Mouse (Mus musculus): ENCODE results near the gene Abtb2.

Gene Abtb2

GRCm38 (mm10) chr2:103584093-103584492 lies 18.0 kb downstream of the Abtb2 start:
- DNase-seq (ENCODE audit: low read depth, low spot score), result no peak

- no peak for DNase-seq (ENCODE audit: low read depth, low spot score)
Measured at GRCm38 (mm10) chr2:103586423-103586822, 20.3 kb downstream of the Abtb2 start.

GRCm38 (mm10) chr2:103588776-103589175 lies 22.7 kb downstream of the Abtb2 start:
- no peak for DNase-seq (ENCODE audit: low read depth, low spot score)

GRCm38 (mm10) chr2:103589400-103589799 lies 23.3 kb downstream of the Abtb2 start:
- no peak for DNase-seq (ENCODE audit: low read depth, low spot score)

GRCm38 (mm10) chr2:103590645-103591044 lies 24.5 kb downstream of the Abtb2 start:
- DNase-seq (ENCODE audit: low read depth, low spot score), result no peak

GRCm38 (mm10) chr2:103591742-103592590 lies 25.9 kb downstream of the Abtb2 start:
- DNase-seq (ENCODE audit: low read depth, low spot score), result peak; percentile 27

- DNase-seq (ENCODE audit: low read depth, low spot score), result no peak
Measured at GRCm38 (mm10) chr2:103592591-103592929, 26.4 kb downstream of the Abtb2 start.

GRCm38 (mm10) chr2:103594592-103595011 lies 28.5 kb downstream of the Abtb2 start:
- DNase-seq (ENCODE audit: low read depth, low spot score), result no peak

GRCm38 (mm10) chr2:103595028-103595651 lies 29.0 kb downstream of the Abtb2 start:
- DNase-seq (ENCODE audit: low read depth, low spot score), result no peak

- DNase-seq (ENCODE audit: low read depth, low spot score), result no peak
Measured at GRCm38 (mm10) chr2:103599296-103599695, 33.2 kb downstream of the Abtb2 start.

- DNase-seq (ENCODE audit: low read depth, low spot score), result no peak
Measured at GRCm38 (mm10) chr2:103600165-103600891, 34.2 kb downstream of the Abtb2 start.

GRCm38 (mm10) chr2:103601126-103601525 lies 35.0 kb downstream of the Abtb2 start:
- no peak for DNase-seq (ENCODE audit: low read depth, low spot score)

- DNase-seq (ENCODE audit: low read depth, low spot score), result no peak
Measured at GRCm38 (mm10) chr2:103601531-103601930, 35.4 kb downstream of the Abtb2 start.

- DNase-seq (ENCODE audit: low read depth, low spot score), result no peak
Measured at GRCm38 (mm10) chr2:103603209-103603608, 37.1 kb downstream of the Abtb2 start.

- no peak for DNase-seq (ENCODE audit: low read depth, low spot score)
Measured at GRCm38 (mm10) chr2:103603869-103604268, 37.8 kb downstream of the Abtb2 start.

GRCm38 (mm10) chr2:103605805-103606498 lies 39.8 kb downstream of the Abtb2 start:
- DNase-seq (ENCODE audit: low read depth, low spot score), result no peak

GRCm38 (mm10) chr2:103607926-103608325 lies 41.8 kb downstream of the Abtb2 start:
- no peak for DNase-seq (ENCODE audit: low read depth, low spot score)

GRCm38 (mm10) chr2:103608947-103609346 lies 42.8 kb downstream of the Abtb2 start:
- DNase-seq (ENCODE audit: low read depth, low spot score), result no peak

GRCm38 (mm10) chr2:103609499-103609898 lies 43.4 kb downstream of the Abtb2 start:
- DNase-seq (ENCODE audit: low read depth, low spot score), result no peak

GRCm38 (mm10) chr2:103610831-103611535 lies 44.9 kb downstream of the Abtb2 start:
- no peak for DNase-seq (ENCODE audit: low read depth, low spot score)

- DNase-seq (ENCODE audit: low read depth, low spot score), result no peak
Measured at GRCm38 (mm10) chr2:103613865-103614264, 47.8 kb downstream of the Abtb2 start.
